Mouse (Mus musculus) embryo, embryonic 11 days (tissue): Measurements from ENCODE around the gene Pam.

ENCODE experiments used
- DNase-seq: peaks from one replicate; pipeline ENCODE4 v3.0.0-alpha.2; 2015

Gene Pam

GRCm38 (mm10) chr1:97902830-97903229 lies 192.6 kb downstream of the Pam start:
- no peak for DNase-seq

DNA sequence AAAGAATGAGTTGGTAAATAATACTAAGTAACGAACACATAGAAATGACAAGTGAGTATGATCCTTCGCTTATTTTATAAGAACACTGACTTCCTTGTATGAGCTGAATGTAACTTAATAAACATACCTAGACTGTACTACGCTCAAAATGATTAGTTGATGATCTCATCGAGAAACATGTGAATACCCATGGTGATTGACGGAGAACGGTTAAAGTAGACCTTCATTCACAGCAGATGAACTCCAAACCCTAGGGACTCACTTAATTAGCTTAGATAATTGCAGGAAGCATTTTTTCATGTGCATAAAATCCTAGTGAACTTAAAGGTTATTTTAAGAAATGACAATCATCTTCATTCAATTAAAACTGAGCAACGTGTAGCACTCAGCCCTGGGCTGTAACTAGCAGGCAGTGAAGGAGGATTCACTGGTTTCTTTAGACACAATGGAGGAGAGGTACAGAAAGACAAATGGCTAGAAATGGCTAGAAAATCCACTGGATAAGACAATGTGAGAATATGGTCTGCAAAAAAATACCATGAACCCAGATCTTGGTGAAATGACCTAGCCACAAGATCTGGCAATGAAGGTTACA lies 194.8 kb downstream of the Pam start:
- DNase-seq, result no peak

DNA sequence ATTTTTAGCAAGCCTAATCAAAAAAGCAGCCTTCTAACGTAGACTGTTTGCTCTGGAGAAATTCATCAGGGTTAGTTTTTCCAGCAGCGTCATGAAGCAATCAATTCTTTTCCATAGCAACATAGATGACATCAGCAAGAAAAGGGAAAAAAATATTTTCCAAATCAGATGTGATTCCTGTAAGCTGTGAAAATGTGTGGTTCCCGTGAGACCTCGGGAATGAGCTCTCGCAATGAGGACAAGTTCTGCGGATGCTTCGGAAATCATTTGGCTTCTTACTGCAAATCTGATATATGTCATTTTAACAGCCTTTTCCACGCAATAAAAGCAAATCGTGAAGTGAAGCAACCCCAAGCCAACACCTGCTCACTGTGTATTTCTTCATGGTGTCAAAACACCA lies 207.9 kb downstream of the Pam start:
- DNase-seq, result no peak

DNA sequence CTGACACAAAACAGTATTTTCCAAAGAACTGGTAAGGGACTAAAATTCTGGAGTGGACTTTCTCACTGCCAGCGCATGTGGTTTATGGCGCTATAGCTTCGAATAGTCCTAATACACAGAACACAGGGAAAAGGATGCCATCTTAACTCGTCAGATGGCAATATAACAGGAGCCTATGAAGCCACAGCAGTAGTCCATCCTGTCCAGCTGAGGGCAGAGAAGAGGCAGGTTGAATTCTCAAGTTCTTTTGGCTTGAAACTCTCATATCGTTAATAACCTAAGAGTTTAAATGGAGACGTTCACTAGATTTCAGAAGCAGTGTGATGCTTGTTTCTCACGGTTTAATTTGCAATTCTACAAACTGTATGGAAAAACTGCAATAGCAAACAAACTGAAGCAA lies 211.9 kb downstream of the Pam start:
- no peak for DNase-seq

GRCm38 (mm10) chr1:97877037-97877436 lies 218.4 kb downstream of the Pam start:
- no peak for DNase-seq

- DNase-seq, result no peak
Measured at GRCm38 (mm10) chr1:97873490-97874054, 221.9 kb downstream of the Pam start.

GRCm38 (mm10) chr1:97872493-97872892 lies 223.0 kb downstream of the Pam start:
- no peak for DNase-seq

GRCm38 (mm10) chr1:97872072-97872471 lies 223.4 kb downstream of the Pam start:
- no peak for DNase-seq

GRCm38 (mm10) chr1:97864135-97864534 lies 231.3 kb downstream of the Pam start:
- DNase-seq, result no peak

DNA sequence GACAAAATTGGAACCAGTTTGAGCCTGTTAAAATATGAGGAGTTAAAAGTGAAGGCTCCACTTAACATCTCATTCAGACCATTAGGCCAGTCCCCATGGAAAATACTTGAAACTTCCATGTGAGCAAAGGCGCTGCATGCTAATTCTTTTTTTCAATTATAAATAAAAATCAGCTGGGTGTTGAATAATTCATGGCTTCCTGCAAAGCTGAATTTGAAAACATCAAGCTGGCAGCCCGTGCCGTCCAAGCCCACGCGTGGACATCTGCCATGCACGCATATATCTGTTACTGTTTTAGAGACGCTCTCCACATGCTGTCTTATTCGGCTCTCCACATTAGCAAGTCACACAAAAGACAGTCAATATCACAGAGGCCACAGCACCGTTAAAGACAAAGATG lies 232.3 kb downstream of the Pam start:
- peak; percentile 28 for DNase-seq

DNA sequence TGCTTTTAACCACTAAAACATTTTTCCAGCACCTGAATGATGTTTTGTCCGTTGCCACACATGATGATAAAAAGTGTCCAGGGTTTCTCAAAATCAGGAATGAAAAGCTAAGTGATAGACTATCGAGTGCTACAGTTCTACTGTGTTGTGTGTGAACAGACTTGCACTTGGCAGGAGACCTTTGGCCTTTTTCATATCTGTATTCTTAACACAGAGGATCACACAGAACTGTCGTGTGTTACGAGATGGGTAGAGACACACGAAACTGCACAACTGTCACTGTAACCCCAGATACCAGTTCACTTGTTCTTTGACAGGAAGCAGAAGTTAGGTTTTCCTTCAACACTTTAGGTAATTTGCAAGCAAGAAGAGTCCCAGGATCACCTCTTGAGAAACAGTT lies 232.7 kb downstream of the Pam start:
- no peak for DNase-seq

- DNase-seq, result no peak
Measured at GRCm38 (mm10) chr1:97854256-97854655, 241.2 kb downstream of the Pam start.

DNA sequence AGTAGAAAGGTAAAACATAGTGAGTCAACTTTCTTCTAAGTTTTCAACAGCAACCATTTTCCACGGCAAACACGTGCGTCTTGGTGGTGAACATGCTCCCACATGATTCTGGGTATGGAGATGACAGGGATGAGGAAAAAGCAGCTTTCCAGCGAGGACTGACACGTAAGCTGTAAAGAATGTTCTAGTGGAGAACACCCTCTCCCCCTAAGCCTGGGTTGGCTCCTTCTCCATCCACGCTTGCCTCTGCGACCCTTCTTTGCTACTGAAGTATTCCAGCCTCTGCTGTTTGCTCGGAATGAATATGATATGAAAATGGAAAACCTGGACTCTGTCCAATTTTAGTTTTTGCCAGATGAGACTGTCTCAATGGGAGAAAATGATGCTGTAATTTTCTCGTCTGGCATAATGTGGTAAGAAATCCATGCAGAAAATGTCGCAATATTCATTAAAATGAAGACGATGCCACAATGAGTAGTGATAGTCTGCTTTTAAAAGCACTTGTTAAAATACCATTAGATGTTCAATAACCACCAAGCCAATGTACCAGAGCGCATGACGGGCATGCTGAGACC lies 243.8 kb downstream of the Pam start:
- no peak for DNase-seq

- DNase-seq, result peak; percentile 49
Measured at GRCm38 (mm10) chr1:97848601-97849241, 246.7 kb downstream of the Pam start.

DNA sequence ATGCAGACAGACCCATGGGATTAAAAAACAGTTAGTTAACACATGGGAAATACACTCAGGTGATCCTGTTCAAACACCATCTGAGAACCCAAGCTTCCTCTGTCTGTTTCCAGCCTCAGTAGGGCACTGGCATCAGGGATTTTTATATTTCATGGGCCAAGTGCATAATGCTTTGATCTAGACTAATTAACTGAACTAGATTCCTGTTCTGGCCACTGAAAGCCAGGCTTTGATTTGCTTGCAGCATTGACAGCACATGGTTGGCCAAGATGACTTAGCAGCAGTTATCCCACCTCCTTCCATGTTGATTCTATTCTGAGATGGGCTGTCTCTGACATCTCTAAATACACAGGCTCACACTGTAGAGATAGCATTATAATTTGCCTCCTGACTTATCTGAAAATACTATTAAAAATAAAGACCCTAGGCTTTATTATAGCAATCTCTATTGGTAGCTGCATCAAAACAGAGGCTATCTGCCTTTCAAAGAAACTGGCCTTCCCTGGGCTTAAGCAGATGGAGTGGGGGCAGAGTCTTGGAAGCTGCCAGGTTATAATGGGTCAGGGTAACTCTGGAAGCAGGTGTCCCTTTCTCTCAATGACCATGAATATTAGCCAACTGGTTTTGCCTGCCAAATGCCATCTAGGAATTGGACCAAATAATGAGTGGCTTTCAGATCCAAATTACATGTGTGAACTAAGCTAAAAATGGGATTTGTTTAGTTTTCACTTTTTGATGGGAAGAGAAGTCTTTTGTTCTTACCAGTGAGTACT lies 252.0 kb downstream of the Pam start:
- DNase-seq, result no peak

- DNase-seq, result no peak
Measured at GRCm38 (mm10) chr1:97834354-97834822, 261.1 kb downstream of the Pam start.

DNA sequence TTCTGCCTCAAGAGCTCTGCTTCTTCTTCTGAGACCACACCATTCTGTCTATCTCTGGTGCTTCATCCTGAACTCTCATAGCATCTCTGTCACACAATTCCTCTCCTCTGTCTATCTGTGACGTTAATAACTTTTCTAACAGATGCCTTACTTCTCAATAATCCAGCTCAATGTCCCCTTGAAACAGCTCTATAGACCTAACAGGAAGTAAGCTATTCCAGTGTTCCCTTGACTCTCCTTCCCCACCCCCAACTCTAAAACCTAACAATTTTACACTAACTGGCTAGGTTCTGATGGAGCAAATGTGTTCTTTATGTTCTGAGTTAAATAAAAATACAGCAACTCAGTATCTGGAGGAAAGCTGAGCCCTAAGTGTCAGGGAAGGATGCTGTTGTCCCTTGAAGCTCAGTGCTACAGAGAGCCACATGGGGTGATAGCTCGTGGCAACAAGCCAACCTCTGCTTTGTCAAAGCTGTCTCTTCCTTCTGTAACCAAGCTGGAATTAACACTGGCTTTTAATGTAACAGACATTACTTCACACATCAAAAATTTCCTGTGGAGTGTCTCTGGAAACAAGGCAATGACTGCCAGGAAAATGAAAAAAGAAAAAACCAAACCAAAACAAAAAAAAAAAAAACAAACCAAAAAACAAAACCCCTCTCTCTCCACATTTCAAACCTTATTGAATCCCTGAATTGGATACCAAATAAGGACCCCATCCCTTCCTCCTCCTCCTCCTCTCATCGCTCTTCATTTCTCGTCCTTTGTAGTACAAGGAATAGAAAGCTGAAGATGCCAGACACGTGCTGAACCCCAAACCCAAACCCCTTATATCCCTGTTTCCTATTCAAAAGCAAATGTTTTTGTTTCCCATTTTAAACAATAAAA lies 261.7 kb downstream of the Pam start:
- no peak for DNase-seq

- DNase-seq, result no peak
Measured at GRCm38 (mm10) chr1:97828087-97828486, 267.4 kb downstream of the Pam start.

GRCm38 (mm10) chr1:97827566-97827965 lies 267.9 kb downstream of the Pam start:
- DNase-seq, result no peak

DNA sequence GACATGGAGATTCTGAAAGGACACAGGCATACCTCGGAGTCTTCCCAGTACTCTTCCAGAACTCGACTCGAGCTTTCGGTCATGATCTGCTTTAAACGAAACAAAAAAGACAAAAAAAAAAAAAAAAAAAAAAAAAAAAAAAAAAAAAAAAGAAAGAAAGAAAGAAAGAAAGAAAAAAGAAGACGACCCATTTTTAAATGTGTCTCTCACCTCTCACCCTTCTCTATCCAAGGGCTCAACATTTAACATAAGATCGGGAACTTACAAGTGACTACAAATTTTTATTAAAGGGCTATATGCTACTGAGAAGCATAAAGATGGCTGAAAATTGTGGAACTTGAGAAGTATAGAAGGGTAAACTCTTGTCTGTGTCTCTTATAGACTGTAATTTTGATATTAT lies 272.5 kb downstream of the Pam start:
- DNase-seq, result no peak

GRCm38 (mm10) chr1:97822203-97822602 lies 273.2 kb downstream of the Pam start:
- no peak for DNase-seq

DNA sequence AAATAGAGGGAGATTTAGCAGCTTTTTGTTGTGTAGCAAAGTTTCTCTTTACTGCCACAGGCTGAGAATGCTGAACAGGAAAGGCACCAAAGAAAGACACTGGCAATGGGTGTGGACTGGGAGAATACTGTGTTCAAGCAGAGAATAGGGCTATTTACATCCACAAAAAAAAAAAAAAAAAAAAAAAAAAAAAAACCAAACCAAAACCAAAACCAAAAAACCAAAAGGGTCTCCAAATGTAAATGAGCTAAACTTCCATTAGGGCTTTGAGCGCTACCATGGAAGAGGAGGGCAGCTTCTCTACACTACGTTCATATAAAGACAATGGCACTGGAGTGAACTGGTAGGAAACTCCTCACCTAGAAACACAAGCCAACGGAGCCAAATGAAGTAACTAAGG lies 274.2 kb downstream of the Pam start:
- DNase-seq, result no peak
